Mouse (Mus musculus) CH12.LX (cell line): ENCODE measurements around the gene Ibsp.

Experiments
- CHD1 ChIP-seq: IDR thresholded peaks from 2 replicates; pipeline ENCODE4 v1.6.1; 2012; ENCODE audit warnings: low read depth, low read length, improper control_type of control experiment, inconsistent platforms
- CHD2 ChIP-seq: IDR thresholded peaks from 2 replicates; pipeline ENCODE4 v1.6.1; 2011; ENCODE audit warnings: low read length, improper control_type of control experiment
- CTCF ChIP-seq, 2 experiments: IDR thresholded peaks in 1 of 2; conservative IDR thresholded peaks in 1 of 2; 2 replicates each; pipeline ENCODE4 v1.5.1; 2011 to 2012; ENCODE audit warnings: low read depth in 2 of 2, low read length in 2 of 2, improper control_type of control experiment in 1 of 2, inconsistent platforms in 1 of 2, mild to moderate bottlenecking in 1 of 2, moderate library complexity in 1 of 2
- EP300 ChIP-seq: IDR thresholded peaks from 2 replicates; pipeline ENCODE4 v1.6.1; 2011; ENCODE audit warnings: low read length, improper control_type of control experiment
- MAFK ChIP-seq: IDR thresholded peaks from 2 replicates; pipeline ENCODE4 v1.6.1; 2011; ENCODE audit warnings: low read length, improper control_type of control experiment; ENCODE audit not compliant: insufficient replicate concordance
- POLR2A ChIP-seq: IDR thresholded peaks from 2 replicates; pipeline ENCODE4 v1.6.1; 2011; ENCODE audit warnings: low read depth, mild to moderate bottlenecking, improper control_type of control experiment, low read length
- ZC3H11A ChIP-seq: IDR thresholded peaks from 2 replicates; pipeline ENCODE4 v1.6.1; 2012; ENCODE audit warnings: low read depth, mild to moderate bottlenecking, inconsistent platforms, low read length, improper control_type of control experiment
- ZMIZ1 ChIP-seq: IDR thresholded peaks from 2 replicates; pipeline ENCODE4 v1.6.1; 2012; ENCODE audit warnings: low read depth, mild to moderate bottlenecking, inconsistent platforms, low read length, improper control_type of control experiment

DNA sequence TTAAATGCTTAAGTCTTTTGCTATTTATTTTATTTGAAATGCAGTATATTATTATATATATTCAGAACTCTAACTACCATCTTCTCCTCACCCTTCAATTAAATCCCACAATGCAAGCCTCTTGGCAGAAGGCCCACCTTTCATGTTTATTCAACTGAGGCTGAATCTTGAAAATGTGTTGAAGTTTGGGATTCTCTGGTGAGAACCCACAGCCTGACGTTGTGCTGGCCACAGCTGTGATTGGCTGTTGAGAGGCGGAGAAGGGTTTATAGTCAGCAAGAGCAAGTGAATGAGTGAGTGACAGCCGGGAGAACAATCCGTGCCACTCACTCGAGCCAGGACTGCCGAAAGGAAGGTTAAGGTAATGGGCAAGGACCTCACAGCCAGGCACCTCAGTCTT lies at the start of gene Ibsp:
- TF ChIP-seq CHD1 (no peak), POLR2A (no peak), CTCF (conservative IDR thresholded peaks at IDR 0.05 in 1 of 2, IDR thresholded peaks at IDR 0.05 in 1 of 2; ENCODE audit: low read depth in 2 of 2, low read length in 2 of 2) (no peak), EP300 (no peak), CHD2 (no peak), MAFK (no peak), ZC3H11A (no peak), ZMIZ1 (no peak)
